ENCODE assay signal across 28 mouse cellular contexts in genomic region chr8:10177131-10177530, GRCm38 (mm10). TPM values are rescaled to one million over a fixed set of nuclear protein-coding genes. Genes with fewer than 3 reads are reported as not detected.
DNase-seq lines count a peak whose midpoint lies in the region; ATAC-seq and TF ChIP-seq lines count a peak whose summit lies in the region.
"Had no signal": no experiment of that assay in that cellular context is flagged by ENCODE, and none has a peak within 500 bp of the region (broad histone marks: within the 10 kb centered on the region; RNA-seq: fewer than 3 reads in every experiment).

No protein-coding gene starts in this region.

- H3K4me3 ChIP-seq in heart, embryonic 12.5 days, result no peak overlapping the region
- no peak overlapping the region for H3K4me3 ChIP-seq in midbrain, embryonic 11.5 days (ENCODE audit: low read depth, low read length)
- H3K4me3 ChIP-seq in midbrain, embryonic 10.5 days, result no peak overlapping the region
- H3K4me3 ChIP-seq in ES-Bruce4 (ENCODE audit: low read depth, low read length), result no peak overlapping the region
- H3K4me3 ChIP-seq: embryonic facial prominence, embryonic 13.5 days; embryonic facial prominence, embryonic 15.5 days; erythroblast, embryonic 14.5 days; forebrain, embryonic 10.5 days; forebrain, embryonic 12.5 days had no signal

- no peaks in the 10 kb centered on the region for H3K9me3 ChIP-seq in heart, embryonic 12.5 days (replicated peaks)
- H3K9me3 ChIP-seq in midbrain, embryonic 11.5 days (ENCODE audit: control insufficient read depth, low read length), result no peaks in the 10 kb centered on the region
- H3K9me3 ChIP-seq in midbrain, embryonic 10.5 days (replicated peaks), result no peaks in the 10 kb centered on the region
- 0 out of 2 replicates have a peak, but pooled peaks cover 4% of the 10 kb centered on the region for H3K9me3 ChIP-seq in ES-Bruce4 (replicated peaks; ENCODE audit: control insufficient read depth, insufficient read depth, low read length, poor library complexity, severe bottlenecking)
- H3K9me3 ChIP-seq: embryonic facial prominence, embryonic 13.5 days; embryonic facial prominence, embryonic 15.5 days; forebrain, embryonic 10.5 days; forebrain, embryonic 12.5 days had no signal

- TF ChIP-seq POLR2A in ES-Bruce4 (IDR thresholded peaks at IDR 0.05; ENCODE audit: insufficient read depth, low read length), result no peak

- H3K4me2 ChIP-seq in heart, embryonic 12.5 days, result no peak overlapping the region
- H3K4me2 ChIP-seq in midbrain, embryonic 11.5 days, result no peak overlapping the region
- H3K4me2 ChIP-seq: embryonic facial prominence, embryonic 13.5 days; embryonic facial prominence, embryonic 15.5 days; forebrain, embryonic 12.5 days had no signal

- 66% methylated on average over 4 of the region's 4 CpGs for WGBS in heart, embryonic 12.5 days
- 79% methylated on average over 4 of the region's 4 CpGs for WGBS in midbrain, embryonic 11.5 days
- 77% methylated on average over 4 of the region's 4 CpGs for WGBS in midbrain, embryonic 10.5 days

- H3K4me1 ChIP-seq in heart, embryonic 12.5 days (replicated peaks), result no peaks in the 10 kb centered on the region
- H3K4me1 ChIP-seq in midbrain, embryonic 11.5 days (ENCODE audit: control insufficient read depth, insufficient read depth, low read length), result peaks cover 23% of the 10 kb centered on the region
- H3K4me1 ChIP-seq in midbrain, embryonic 10.5 days, result peaks cover 55% of the 10 kb centered on the region
- peaks cover 3% of the 10 kb centered on the region for H3K4me1 ChIP-seq in ES-Bruce4 (ENCODE audit: control insufficient read depth, insufficient read depth, low read length)
- H3K4me1 ChIP-seq: embryonic facial prominence, embryonic 13.5 days; embryonic facial prominence, embryonic 15.5 days had no signal

- H3K27me3 ChIP-seq in heart, embryonic 12.5 days (replicated peaks), result no peaks in the 10 kb centered on the region
- H3K27me3 ChIP-seq in midbrain, embryonic 11.5 days (ENCODE audit: control insufficient read depth, insufficient read depth, low read length), result no peaks in the 10 kb centered on the region
- H3K27me3 ChIP-seq in midbrain, embryonic 10.5 days (ENCODE audit: low read depth, poor library complexity, severe bottlenecking), result no peaks in the 10 kb centered on the region
- no peaks in the 10 kb centered on the region for H3K27me3 ChIP-seq in ES-Bruce4 (ENCODE audit: control insufficient read depth, insufficient read depth, low read length, poor library complexity, severe bottlenecking)
- H3K27me3 ChIP-seq: CH12.LX; embryonic facial prominence, embryonic 13.5 days; embryonic facial prominence, embryonic 15.5 days; forebrain, embryonic 12.5 days had no signal

- 0 out of 2 replicates have a peak, but pooled peaks have one; percentile 18 for TF ChIP-seq EP300 in ES-Bruce4 (IDR thresholded peaks at IDR 0.05; ENCODE audit: insufficient read depth, low read depth, low read length)

- ATAC-seq in heart, embryonic 12.5 days (ENCODE audit: insufficient number of reproducible peaks, low FRiP score), result no peak
- no peak for ATAC-seq in midbrain, embryonic 11.5 days (ENCODE audit: low FRiP score)
- ATAC-seq: CD4-positive, CD25-positive, alpha-beta regulatory T cell, adult 4 months; forebrain, embryonic 14.5 days; forebrain, embryonic 16.5 days had no signal

- H3K9ac ChIP-seq in heart, embryonic 12.5 days, result no peak overlapping the region
- H3K9ac ChIP-seq in midbrain, embryonic 11.5 days (ENCODE audit: low read length), result no peak overlapping the region
- no peak overlapping the region for H3K9ac ChIP-seq in ES-Bruce4 (ENCODE audit: low read depth, poor library complexity, severe bottlenecking)
- H3K9ac ChIP-seq: embryonic facial prominence, embryonic 13.5 days; embryonic facial prominence, embryonic 15.5 days; forebrain, embryonic 12.5 days had no signal

- peak; percentile 54 for DNase-seq in heart, adult 11 months
- DNase-seq in midbrain, embryonic 11.5 days (ENCODE audit: low spot score, missing footprints), result peak; percentile 62
- DNase-seq in midbrain, embryonic 10.5 days (ENCODE audit: low spot score), result no peak
- DNase-seq in gastrocnemius, adult 8-10 months (ENCODE audit: low spot score in 2 of 2), result no peak
- DNase-seq: adrenal gland, adult 2 months; adrenal gland, postnatal 10 days; adrenal gland, postnatal 25 days; B cell, adult 2 months; cerebellum, adult 11 months; cerebellum, adult 18-20 months; cerebellum, adult 8-10 months; cerebellum, adult 9-11 months; cerebellum, postnatal 14 days; cerebellum, postnatal 36 days; embryo, embryonic 11 days had no signal

- H3K36me3 ChIP-seq in heart, embryonic 12.5 days, result no peaks in the 10 kb centered on the region
- H3K36me3 ChIP-seq in midbrain, embryonic 11.5 days (ENCODE audit: control insufficient read depth, insufficient read depth, low read length), result no peaks in the 10 kb centered on the region
- H3K36me3 ChIP-seq in midbrain, embryonic 10.5 days, result no peaks in the 10 kb centered on the region
- no peaks in the 10 kb centered on the region for H3K36me3 ChIP-seq in ES-Bruce4 (ENCODE audit: control insufficient read depth, insufficient read depth, low read length, poor library complexity, severe bottlenecking)
- H3K36me3 ChIP-seq: embryonic facial prominence, embryonic 13.5 days; embryonic facial prominence, embryonic 15.5 days; forebrain, embryonic 10.5 days; forebrain, embryonic 12.5 days had no signal

- no peak for TF ChIP-seq CTCF in ES-Bruce4 (IDR thresholded peaks at IDR 0.05; ENCODE audit: low read depth, low read length)

- no peak overlapping the region for H3K27ac ChIP-seq in heart, embryonic 12.5 days (ENCODE audit: poor library complexity, severe bottlenecking)
- H3K27ac ChIP-seq in midbrain, embryonic 11.5 days (ENCODE audit: low read depth, low read length), result no peak overlapping the region
- H3K27ac ChIP-seq in midbrain, embryonic 10.5 days (replicated peaks), result no peak overlapping the region
- H3K27ac ChIP-seq in ES-Bruce4 (ENCODE audit: insufficient read depth, low read length), result no peak overlapping the region
- H3K27ac ChIP-seq: embryonic facial prominence, embryonic 13.5 days; embryonic facial prominence, embryonic 15.5 days; forebrain, embryonic 10.5 days; forebrain, embryonic 12.5 days had no signal

RNA-seq across cellular contexts. Expression of gene Myo16, which starts 23.4 kb away (rescaled TPM):
- polyA plus RNA-seq in heart, embryonic 12.5 days (2016; fragmentation: Nextera tagmentation; extraction: Ambion mirVana), result 1.4 and 1.5 TPM in 2 replicates
- 2.7 and 3.0 TPM in 2 replicates for polyA plus RNA-seq in midbrain, embryonic 11.5 days (2014; fragmentation: Nextera tagmentation; extraction: Ambion mirVana)
- 2.5 and 3.1 TPM in 2 replicates for polyA plus RNA-seq in midbrain, embryonic 10.5 days (2016; fragmentation: Nextera tagmentation; extraction: Ambion mirVana)
- polyA plus RNA-seq in ES-Bruce4 (2011; ENCODE audit: insufficient read depth, insufficient read length, low read depth, missing spikeins), result not detected in 2 replicates
- under 1 TPM in 2 of 4 experiments, not detected in 2; 0.04 to 0.17 TPM for total RNA-seq in gastrocnemius, adult 8-10 months (2022)
- total RNA-seq: adrenal gland, postnatal 25 days; CH12.LX; common myeloid progenitor, adult 5-6 weeks; MEL had no signal
- polyA plus RNA-seq: adrenal gland, adult 2 months; CD4-positive, CD25-positive, alpha-beta regulatory T cell, adult 4 months; erythroblast, embryonic 14.5 days had no signal

Comparison
In these comparisons a context has a peak if more than half of its experiments do, and no peak if none do; other contexts are left out.
1. DNase-seq: peak in heart, adult 11 months (single experiment) and midbrain, embryonic 11.5 days (single experiment); none in midbrain, embryonic 10.5 days (single experiment) and gastrocnemius, adult 8-10 months (0 of 2).